Mouse (Mus musculus) urinary bladder, postnatal 14 days (tissue): ENCODE measurements around the gene Cd80.
"Not testable (repeated sequence)": the region's sequence is repeated elsewhere in the genome, so short reads cannot be mapped to it uniquely, and the experiment has no call there.

Source experiments
- DNase-seq: peaks from one replicate; pipeline ENCODE4 v3.0.0; 2021; ENCODE audit warnings: low spot score

Gene Cd80

GRCm38 (mm10) chr16:38472507-38472873, 17.1 kb downstream of the Cd80 start:
- no peak for DNase-seq

GRCm38 (mm10) chr16:38473661-38474060, 18.3 kb downstream of the Cd80 start:
- DNase-seq, result no peak

GRCm38 (mm10) chr16:38474677-38475286, 19.4 kb downstream of the Cd80 start:
- no peak for DNase-seq

- no peak for DNase-seq
Observed at GRCm38 (mm10) chr16:38475681-38476311, 20.4 kb downstream of the Cd80 start.

GRCm38 (mm10) chr16:38476312-38477240, 21.2 kb downstream of the Cd80 start:
- peak; percentile 16 for DNase-seq

GRCm38 (mm10) chr16:38477241-38477608, 21.9 kb downstream of the Cd80 start:
- not testable (repeated sequence) for DNase-seq

GRCm38 (mm10) chr16:38478296-38478695, 22.9 kb downstream of the Cd80 start:
- no peak for DNase-seq

GRCm38 (mm10) chr16:38481327-38481726, 26.0 kb downstream of the Cd80 start:
- no peak for DNase-seq

- peak; percentile 51 for DNase-seq
Observed at GRCm38 (mm10) chr16:38482780-38483562, 27.6 kb downstream of the Cd80 start.

- peak; percentile 27 for DNase-seq
Observed at GRCm38 (mm10) chr16:38483582-38484309, 28.4 kb downstream of the Cd80 start.

- DNase-seq, result no peak
Observed at GRCm38 (mm10) chr16:38492551-38492950, 37.2 kb downstream of the Cd80 start.

- DNase-seq, result no peak
Observed at GRCm38 (mm10) chr16:38493890-38494289, 38.5 kb downstream of the Cd80 start.

- DNase-seq, result no peak
Observed at GRCm38 (mm10) chr16:38496604-38497140, 41.3 kb downstream of the Cd80 start.

- no peak for DNase-seq
Observed at GRCm38 (mm10) chr16:38502469-38502868, 47.1 kb downstream of the Cd80 start.

GRCm38 (mm10) chr16:38503528-38503927, 48.2 kb downstream of the Cd80 start:
- DNase-seq, result no peak

GRCm38 (mm10) chr16:38506041-38506634, 50.8 kb downstream of the Cd80 start:
- DNase-seq, result peak; percentile 65

- no peak for DNase-seq
Observed at GRCm38 (mm10) chr16:38510846-38511245, 55.5 kb downstream of the Cd80 start.

- DNase-seq, result no peak
Observed at GRCm38 (mm10) chr16:38519140-38519539, 63.8 kb downstream of the Cd80 start.

- DNase-seq, result no peak
Observed at GRCm38 (mm10) chr16:38521211-38521987, 66.0 kb downstream of the Cd80 start.
